Mouse (Mus musculus): ENCODE measurements around the gene Ppp4r1.

Gene Ppp4r1

GRCm38 (mm10) chr17:65851749-65852148, 69.4 kb downstream of the Ppp4r1 start:
- DNase-seq (ENCODE audit: extremely low spot score, low spot score), result no peak

- no peak for DNase-seq (ENCODE audit: extremely low spot score, low spot score)
These were observed 71.0 kb downstream of the Ppp4r1 start for GRCm38 (mm10) chr17:65853326-65853725.

DNA sequence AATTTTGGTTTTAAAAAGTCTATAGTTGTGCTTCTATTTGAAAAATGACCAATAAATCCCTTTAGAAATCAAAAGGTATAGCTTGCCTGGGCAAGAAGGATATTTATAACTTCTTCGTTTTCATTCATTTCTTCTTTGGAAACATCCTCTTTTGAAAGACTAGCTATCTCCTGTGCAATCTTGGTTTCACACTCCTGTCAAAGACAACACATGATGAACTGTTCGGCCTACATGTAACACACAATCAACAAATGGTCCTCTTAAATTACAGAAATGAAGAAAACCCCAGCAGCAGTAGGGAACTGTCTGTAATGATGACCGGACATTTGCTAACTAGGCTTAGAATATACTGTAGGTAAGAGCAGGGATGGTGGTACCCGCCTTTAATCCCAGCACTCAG, 71.6 kb downstream of the Ppp4r1 start:
- no peak for DNase-seq (ENCODE audit: extremely low spot score, low spot score)

- no peak for DNase-seq (ENCODE audit: extremely low spot score, low spot score)
These were observed 75.2 kb downstream of the Ppp4r1 start for GRCm38 (mm10) chr17:65857617-65858016.

GRCm38 (mm10) chr17:65862579-65862978, 80.2 kb downstream of the Ppp4r1 start:
- DNase-seq (ENCODE audit: extremely low spot score, low spot score), result peak; percentile 37

DNA sequence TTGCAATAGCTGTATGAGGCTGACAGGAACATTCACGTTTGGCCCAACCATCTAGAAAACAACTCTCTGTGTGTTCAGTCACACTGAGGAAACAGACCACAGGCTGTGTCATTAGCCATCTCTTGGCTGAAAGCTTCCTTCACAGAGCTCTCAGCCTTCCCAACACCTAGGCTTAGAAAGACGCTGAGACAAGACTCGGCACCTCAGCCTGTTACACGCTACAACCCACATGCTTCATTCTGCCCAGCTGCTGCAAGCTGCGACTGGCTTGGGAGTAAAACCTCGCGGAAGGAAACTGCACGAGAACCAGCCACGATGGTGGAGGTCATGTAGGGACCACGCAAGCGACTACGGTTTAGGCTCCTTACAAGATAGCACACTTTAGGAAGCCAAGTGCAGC, 81.5 kb downstream of the Ppp4r1 start:
- DNase-seq (ENCODE audit: extremely low spot score, low spot score), result no peak

GRCm38 (mm10) chr17:65864742-65865141, 82.4 kb downstream of the Ppp4r1 start:
- DNase-seq (ENCODE audit: extremely low spot score, low spot score), result peak; percentile 27

DNA sequence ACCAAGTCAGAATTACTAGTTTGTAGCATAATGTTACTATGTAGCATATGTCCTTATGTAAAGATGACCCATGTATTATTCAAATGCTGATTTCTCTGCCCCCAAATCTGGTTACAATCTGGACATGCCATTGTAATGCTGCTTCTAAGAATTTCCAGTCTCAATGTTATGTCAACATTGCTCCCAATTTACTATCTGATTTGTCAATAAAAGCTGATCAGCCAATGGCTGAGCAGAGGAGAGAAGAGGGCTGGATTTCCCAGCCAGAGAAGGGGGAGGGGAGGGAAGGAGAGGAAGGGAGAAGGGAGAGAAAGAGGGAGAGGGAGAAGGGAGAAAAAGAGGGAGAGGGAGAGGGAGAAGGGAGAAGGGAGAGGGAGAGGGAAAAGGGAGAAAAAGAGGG, 82.9 kb downstream of the Ppp4r1 start:
- DNase-seq (ENCODE audit: extremely low spot score, low spot score), result no peak

DNA sequence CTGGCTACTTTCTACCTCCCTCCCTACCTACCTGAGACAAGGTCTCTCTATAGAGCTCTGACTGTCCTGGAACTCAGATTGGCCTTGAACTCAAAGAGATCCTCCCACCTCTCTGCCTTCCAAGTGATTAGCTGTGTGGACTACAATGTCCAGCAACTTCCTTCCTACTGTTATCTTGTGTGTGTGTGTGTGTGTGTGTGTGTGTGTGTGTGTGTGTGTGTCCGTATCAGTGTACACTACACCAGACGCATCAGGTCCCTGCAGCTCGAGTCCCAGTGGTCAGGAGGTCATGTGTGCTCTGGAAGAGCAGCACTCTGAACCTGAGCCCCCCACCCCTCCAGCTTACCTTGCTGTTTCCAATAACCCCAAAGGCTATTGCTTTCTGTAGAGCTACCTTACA, 83.8 kb downstream of the Ppp4r1 start:
- DNase-seq (ENCODE audit: extremely low spot score, low spot score), result no peak

- no peak for DNase-seq (ENCODE audit: extremely low spot score, low spot score)
These were observed 85.6 kb downstream of the Ppp4r1 start for GRCm38 (mm10) chr17:65867996-65868395.

GRCm38 (mm10) chr17:65869720-65870119, 87.3 kb downstream of the Ppp4r1 start:
- DNase-seq (ENCODE audit: extremely low spot score, low spot score), result no peak

- peak; percentile 75 for DNase-seq (ENCODE audit: extremely low spot score, low spot score)
These were observed 87.8 kb downstream of the Ppp4r1 start for GRCm38 (mm10) chr17:65870146-65870545.

DNA sequence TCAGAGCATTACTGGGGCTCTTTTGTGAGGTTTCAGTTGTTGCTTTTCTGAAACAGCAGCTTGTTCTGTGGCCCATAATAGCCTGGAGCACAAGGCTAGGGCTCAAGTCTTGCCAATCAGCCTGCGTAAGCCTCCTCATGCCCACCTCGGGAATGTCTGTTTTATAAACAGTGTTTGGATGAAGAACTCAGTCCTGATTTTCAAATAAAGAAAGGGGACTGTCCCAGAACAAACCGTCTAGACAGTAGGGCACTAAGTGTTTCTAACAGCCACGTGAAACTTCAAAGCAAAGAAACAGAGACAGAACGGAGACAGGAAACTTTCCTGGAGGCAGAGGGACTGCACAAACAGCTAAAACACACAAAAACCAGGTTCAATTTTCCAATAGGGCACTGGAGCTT, 89.3 kb downstream of the Ppp4r1 start:
- no peak for DNase-seq (ENCODE audit: extremely low spot score, low spot score)

GRCm38 (mm10) chr17:65872051-65872450, 89.7 kb downstream of the Ppp4r1 start:
- DNase-seq (ENCODE audit: extremely low spot score, low spot score), result no peak

DNA sequence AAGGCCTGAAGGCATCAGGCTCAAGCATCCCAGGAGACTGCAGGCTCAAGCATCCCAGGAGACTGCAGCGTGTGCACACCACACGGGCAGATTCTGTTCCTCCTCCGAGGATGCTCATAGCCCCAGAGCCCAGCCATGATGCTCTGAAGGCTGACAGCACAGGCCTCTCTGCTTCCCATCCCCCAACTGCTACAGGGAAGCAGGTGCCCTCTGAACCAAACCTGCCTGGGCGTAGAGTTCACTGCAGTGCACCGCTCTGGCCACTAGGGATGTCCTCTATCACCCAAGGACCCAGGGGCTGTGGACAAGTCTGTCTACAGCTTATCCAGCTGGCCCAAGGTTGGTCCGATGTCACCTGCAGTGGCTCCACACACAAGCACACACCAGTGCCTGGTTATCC, 90.3 kb downstream of the Ppp4r1 start:
- DNase-seq (ENCODE audit: extremely low spot score, low spot score), result peak; percentile 42

GRCm38 (mm10) chr17:65873156-65873555, 90.8 kb downstream of the Ppp4r1 start:
- no peak for DNase-seq (ENCODE audit: extremely low spot score, low spot score)

DNA sequence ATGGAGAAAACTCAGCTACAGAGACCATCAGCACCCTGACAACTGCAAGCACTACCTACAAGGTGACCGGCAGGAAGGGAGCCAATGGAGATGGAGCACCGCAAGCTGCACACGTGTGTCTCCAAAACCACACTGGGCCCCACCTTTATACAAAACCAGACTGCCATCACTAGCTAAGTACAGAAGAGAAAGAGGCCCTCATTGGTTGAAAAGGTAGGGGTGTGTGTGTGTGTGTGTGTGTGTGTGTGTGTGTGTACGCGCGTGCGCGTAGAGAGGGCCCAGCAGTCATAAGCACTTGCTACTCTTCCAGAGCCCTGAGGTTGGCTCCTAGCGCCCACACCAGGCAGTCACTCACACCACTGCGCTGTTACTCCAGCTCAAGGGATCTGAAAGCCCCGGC, 91.5 kb downstream of the Ppp4r1 start:
- no peak for DNase-seq (ENCODE audit: extremely low spot score, low spot score)

- DNase-seq (ENCODE audit: extremely low spot score, low spot score), result no peak
These were observed 94.7 kb downstream of the Ppp4r1 start for GRCm38 (mm10) chr17:65877026-65877425.

DNA sequence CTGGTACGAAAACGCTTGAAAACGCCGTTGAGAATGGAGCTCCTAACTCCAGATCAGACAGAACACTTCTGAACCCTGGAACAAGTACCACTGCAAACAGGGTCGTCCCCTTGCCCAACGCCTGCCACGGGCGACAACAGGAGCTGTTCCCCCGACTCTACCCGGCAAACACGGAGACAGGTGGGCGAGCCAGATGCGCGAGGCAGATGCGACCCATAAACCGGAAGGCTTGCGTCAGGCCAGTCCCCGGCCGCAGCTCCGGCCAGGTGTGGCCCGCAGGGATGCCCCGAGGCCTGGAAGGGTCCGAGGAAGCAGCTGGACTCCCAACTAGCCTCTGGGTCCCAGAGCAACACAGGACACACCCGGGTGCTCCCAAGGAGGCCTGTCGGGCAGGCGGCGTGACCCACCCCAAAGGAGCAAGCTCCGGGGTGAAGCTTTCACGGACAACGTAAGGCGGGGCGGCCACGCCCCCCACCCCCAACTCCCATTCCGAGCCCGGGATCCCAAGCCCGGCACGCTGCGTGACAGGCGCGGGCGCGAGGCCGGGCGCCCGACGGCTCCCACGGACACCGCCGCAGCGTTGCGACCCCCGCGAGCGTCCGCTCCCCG, 101.8 kb downstream of the Ppp4r1 start:
- DNase-seq (ENCODE audit: extremely low spot score, low spot score), result peak; percentile 54

GRCm38 (mm10) chr17:65884691-65885397, 102.5 kb downstream of the Ppp4r1 start:
- peak; percentile 98 for DNase-seq (ENCODE audit: extremely low spot score, low spot score)

- no peak for DNase-seq (ENCODE audit: extremely low spot score, low spot score)
These were observed 103.0 kb downstream of the Ppp4r1 start for GRCm38 (mm10) chr17:65885398-65885696.

GRCm38 (mm10) chr17:65885697-65886529, 103.5 kb downstream of the Ppp4r1 start, which contains the start of gene Ralbp1:
Gene Ralbp1 (minus strand): TSS chr17:65885798.
- peak; percentile 39 for DNase-seq (ENCODE audit: extremely low spot score, low spot score)
